ENCODE assay signal across 9 mouse cellular contexts in genomic region chr6:91678506-91679094, GRCm38 (mm10). TPM values are rescaled to one million over a fixed set of nuclear protein-coding genes. Genes with fewer than 3 reads are reported as not detected.
DNase-seq lines count a peak whose midpoint lies in the region; ATAC-seq and TF ChIP-seq lines count a peak whose summit lies in the region.
"Had no signal": no experiment of that assay in that cellular context is flagged by ENCODE, and none has a peak within 500 bp of the region (broad histone marks: within the 10 kb centered on the region; RNA-seq: fewer than 3 reads in every experiment).

No protein-coding gene starts in this region.

- no peak overlapping the region for H3K4me2 ChIP-seq in midbrain, embryonic 14.5 days (ENCODE audit: low read length)
- H3K4me2 ChIP-seq in midbrain, embryonic 11.5 days = no peak overlapping the region
- 0 out of 2 replicates have a peak overlapping the region, but pooled peaks have one; percentile 0 for H3K4me2 ChIP-seq in hindbrain, postnatal 0 days (ENCODE audit: low read depth, low read length)

- 34% methylated on average over 12 of the region's 12 CpGs for WGBS in heart, adult 2 months
- 57% methylated on average over 12 of the region's 12 CpGs for WGBS in midbrain, embryonic 14.5 days
- WGBS in midbrain, embryonic 11.5 days = 55% methylated on average over 12 of the region's 12 CpGs
- WGBS in hindbrain, postnatal 0 days = 37% methylated on average over 12 of the region's 12 CpGs
- WGBS in small intestine, adult 2 months = 24% methylated on average over 12 of the region's 12 CpGs

- TF ChIP-seq POLR2A in heart, adult 2 months (IDR thresholded peaks at IDR 0.05; ENCODE audit: insufficient read depth, low read depth, low read length) = no peak
- TF ChIP-seq POLR2A in small intestine, adult 2 months (IDR thresholded peaks at IDR 0.05; ENCODE audit: low read depth, low read length) = no peak

- H3K4me3 ChIP-seq in heart, adult 2 months = peak overlapping the region; percentile 14; the same call in 1 of the 2 replicates
- H3K4me3 ChIP-seq in midbrain, embryonic 14.5 days (replicated peaks; ENCODE audit: low read depth, low read length) = no peak overlapping the region
- H3K4me3 ChIP-seq in midbrain, embryonic 11.5 days (ENCODE audit: low read depth, low read length) = no peak overlapping the region
- no peak overlapping the region for H3K4me3 ChIP-seq in hindbrain, postnatal 0 days (ENCODE audit: low read length)
- H3K4me3 ChIP-seq in small intestine, adult 2 months (ENCODE audit: low read depth, low read length) = peak overlapping the region; percentile 53
- H3K4me3 ChIP-seq: myocyte had no signal

- peak overlapping the region; percentile 5 for H3K27ac ChIP-seq in heart, adult 2 months
- H3K27ac ChIP-seq in midbrain, embryonic 14.5 days (replicated peaks; ENCODE audit: low read depth, low read length) = 0 out of 2 replicates have a peak overlapping the region, but pooled peaks have one; percentile 26
- H3K27ac ChIP-seq in midbrain, embryonic 11.5 days (ENCODE audit: low read depth, low read length) = no peak overlapping the region
- H3K27ac ChIP-seq in hindbrain, postnatal 0 days = no peak overlapping the region
- peak overlapping the region; percentile 61 for H3K27ac ChIP-seq in small intestine, adult 2 months (ENCODE audit: insufficient read depth, low read depth, low read length)

- peak in 1 of 2 experiments; percentile 38 for DNase-seq in heart, adult 2 months
- no peak for DNase-seq in heart, postnatal 10 days
- DNase-seq in midbrain, embryonic 14.5 days = no peak
- DNase-seq in midbrain, embryonic 11.5 days (ENCODE audit: low spot score, missing footprints) = no peak
- no peak for DNase-seq in hindbrain, postnatal 0 days (ENCODE audit: low spot score)
- no peak for DNase-seq in layer of hippocampus, adult 8-10 months (ENCODE audit: low spot score in 2 of 2)
- DNase-seq in frontal cortex, postnatal 14 days (ENCODE audit: low spot score in 2 of 2) = no peak

- TF ChIP-seq EP300 in heart, adult 2 months (IDR thresholded peaks at IDR 0.05; ENCODE audit: insufficient read depth, low read depth, low read length) = no peak

- H3K4me1 ChIP-seq in heart, adult 2 months (ENCODE audit: control insufficient read depth, insufficient read depth, low read length) = peaks cover 2% of the 10 kb centered on the region; the same call in 1 of the 2 replicates
- peaks cover 3% of the 10 kb centered on the region; the same call in 1 of the 2 replicates for H3K4me1 ChIP-seq in midbrain, embryonic 14.5 days (ENCODE audit: control insufficient read depth, insufficient read depth, low read length)
- H3K4me1 ChIP-seq in midbrain, embryonic 11.5 days (ENCODE audit: control insufficient read depth, insufficient read depth, low read length) = no peaks in the 10 kb centered on the region
- H3K4me1 ChIP-seq in hindbrain, postnatal 0 days (ENCODE audit: insufficient read depth, low read length) = peaks cover 14% of the 10 kb centered on the region
- H3K4me1 ChIP-seq in small intestine, adult 2 months (ENCODE audit: control insufficient read depth, insufficient read depth, insufficient read length, low read length) = peaks cover 20% of the 10 kb centered on the region

- no peaks in the 10 kb centered on the region for H3K9me3 ChIP-seq in midbrain, embryonic 14.5 days (ENCODE audit: control insufficient read depth, low read length)
- no peaks in the 10 kb centered on the region for H3K9me3 ChIP-seq in midbrain, embryonic 11.5 days (ENCODE audit: control insufficient read depth, low read length)
- H3K9me3 ChIP-seq in hindbrain, postnatal 0 days (ENCODE audit: low read length) = no peaks in the 10 kb centered on the region

- intact Hi-C loops in heart, adult 2 months (cut with DNase I) = no loop called here
- intact Hi-C loops in heart, postnatal 10 days (cut with DNase I) = no loop called here

- no peak for ATAC-seq in midbrain, embryonic 14.5 days (ENCODE audit: low FRiP score, low TSS enrichment)
- ATAC-seq in midbrain, embryonic 11.5 days (ENCODE audit: low FRiP score) = no peak
- ATAC-seq in hindbrain, postnatal 0 days = no peak

- H3K9ac ChIP-seq in heart, adult 2 months (ENCODE audit: low read depth, low read length) = peak overlapping the region; percentile 46
- no peak overlapping the region for H3K9ac ChIP-seq in midbrain, embryonic 14.5 days (replicated peaks; ENCODE audit: low read length)
- H3K9ac ChIP-seq in midbrain, embryonic 11.5 days (ENCODE audit: low read length) = no peak overlapping the region
- H3K9ac ChIP-seq in hindbrain, postnatal 0 days (replicated peaks; ENCODE audit: low read length) = no peak overlapping the region

- H3K36me3 ChIP-seq in heart, adult 2 months (ENCODE audit: control insufficient read depth, insufficient read depth, low read length) = no peaks in the 10 kb centered on the region
- H3K36me3 ChIP-seq in midbrain, embryonic 14.5 days (ENCODE audit: control insufficient read depth, insufficient read depth, low read length) = no peaks in the 10 kb centered on the region
- no peaks in the 10 kb centered on the region for H3K36me3 ChIP-seq in midbrain, embryonic 11.5 days (ENCODE audit: control insufficient read depth, insufficient read depth, low read length)
- H3K36me3 ChIP-seq in hindbrain, postnatal 0 days (ENCODE audit: insufficient read depth, low read length) = no peaks in the 10 kb centered on the region
- H3K36me3 ChIP-seq in small intestine, adult 2 months (ENCODE audit: control insufficient read depth, insufficient read depth, low read length) = no peaks in the 10 kb centered on the region

- peak; percentile 41 for TF ChIP-seq CTCF in heart, adult 2 months (IDR thresholded peaks at IDR 0.05)
- peak; percentile 14; the same call in 1 of the 2 replicates for TF ChIP-seq CTCF in hindbrain, postnatal 0 days (IDR thresholded peaks at IDR 0.05; ENCODE audit: low read depth)
- 0 out of 2 replicates have a peak, but pooled peaks have one; percentile 10 for TF ChIP-seq CTCF in small intestine, adult 2 months (IDR thresholded peaks at IDR 0.05; ENCODE audit: extremely low read depth, insufficient read length, insufficient replicate concordance, low read depth, low read length)

- no peaks in the 10 kb centered on the region for H3K79me2 ChIP-seq in heart, adult 2 months (replicated peaks; ENCODE audit: control insufficient read depth, insufficient read depth, low read length)

- no peaks in the 10 kb centered on the region for H3K27me3 ChIP-seq in heart, adult 2 months (ENCODE audit: control insufficient read depth, insufficient read depth, low read length)
- H3K27me3 ChIP-seq in midbrain, embryonic 14.5 days (ENCODE audit: control insufficient read depth, insufficient read depth, low read length) = no peaks in the 10 kb centered on the region
- H3K27me3 ChIP-seq in midbrain, embryonic 11.5 days (ENCODE audit: control insufficient read depth, insufficient read depth, low read length) = no peaks in the 10 kb centered on the region
- H3K27me3 ChIP-seq in hindbrain, postnatal 0 days (ENCODE audit: insufficient read depth, low read length) = no peaks in the 10 kb centered on the region
- H3K27me3 ChIP-seq in small intestine, adult 2 months (ENCODE audit: control insufficient read depth, insufficient read depth, low read length) = no peaks in the 10 kb centered on the region

RNA-seq across cellular contexts. Expression of gene Slc6a6, which starts 5.3 kb away (rescaled TPM):
- 10 to 100 TPM; 56.4 to 96.9 TPM for total RNA-seq in heart, adult 2 months (2021)
- 86.2 and 118 TPM in 2 replicates for polyA plus RNA-seq in heart, adult 2 months (2012; rRNA removed)
- total RNA-seq in heart, postnatal 10 days (2021) = 100 to 1,000 TPM; 160 to 173 TPM
- 94.1 and 94.3 TPM in 2 replicates for polyA plus RNA-seq in midbrain, embryonic 14.5 days (2014; fragmentation: Nextera tagmentation; extraction: Ambion mirVana)
- polyA plus RNA-seq in midbrain, embryonic 11.5 days (2014; fragmentation: Nextera tagmentation; extraction: Ambion mirVana) = 43.6 and 45.6 TPM in 2 replicates
- total RNA-seq in hindbrain, postnatal 0 days (2014; rRNA removed) = 78.2 and 85.6 TPM in 2 replicates
- 116 and 119 TPM in 2 replicates for polyA plus RNA-seq in hindbrain, postnatal 0 days (2015; fragmentation: Nextera tagmentation; extraction: Ambion mirVana)
- polyA plus RNA-seq in small intestine, adult 2 months (2012; rRNA removed) = 44.0 and 124 TPM in 2 replicates
- total RNA-seq in layer of hippocampus, adult 8-10 months (2022) = 100 to 1,000 TPM; 142 to 166 (median 152) TPM

Comparison
In these comparisons a context has a peak if more than half of its experiments do, and no peak if none do; other contexts are left out.
1. H3K27ac ChIP-seq: peak in heart, adult 2 months (single experiment), midbrain, embryonic 14.5 days (single experiment) and small intestine, adult 2 months (single experiment); none in midbrain, embryonic 11.5 days (single experiment) and hindbrain, postnatal 0 days (single experiment).
2. H3K4me3 ChIP-seq: peak in heart, adult 2 months (single experiment) and small intestine, adult 2 months (single experiment); none in midbrain, embryonic 14.5 days (single experiment), midbrain, embryonic 11.5 days (single experiment) and hindbrain, postnatal 0 days (single experiment).
3. Peak in every context shown above with its lines, with median percentiles within 50 percentile points of each other: CTCF ChIP-seq.